Mouse (Mus musculus) 3T3-L1 (cell line): ENCODE measurements at regions not wholly inside any gene's neighbourhood (a gene's known extent, or its start where the extent isn't known, plus 50 kb on each side); places are given as distances from the start of the nearest gene placed in this dataset.

Experiments
- DNase-seq: peaks from one replicate; pipeline ENCODE4 v3.0.0-alpha.2; 2015; ENCODE audit warnings: low read depth, low spot score

- DNase-seq: peak; percentile 78
Observed at GRCm38 (mm10) chr8:7594436-7594835, 1066.6 kb downstream of the Efnb2 start.

GRCm38 (mm10) chr8:7575641-7576040 is 1085.4 kb downstream of the Efnb2 start:
- no peak for DNase-seq

GRCm38 (mm10) chr8:7560645-7561044 is 1100.4 kb downstream of the Efnb2 start:
- no peak for DNase-seq

- DNase-seq: peak; percentile 77
Observed at GRCm38 (mm10) chr8:7554756-7555155, 1106.3 kb downstream of the Efnb2 start.
